Mouse (Mus musculus) C2C12 (cell line): ENCODE results near the gene Susd3.

Experiments
- CEBPB ChIP-seq: IDR thresholded peaks from one replicate; pipeline ENCODE4 v1.6.1; 2011; ENCODE audit warnings: low read depth, mild to moderate bottlenecking, control low read depth, moderate library complexity
- CTCF ChIP-seq: IDR thresholded peaks from one replicate; pipeline ENCODE4 v1.5.1; 2011; ENCODE audit not compliant: control insufficient read depth, insufficient read depth, insufficient read length
- MYOD1 ChIP-seq: IDR thresholded peaks from one replicate; pipeline ENCODE4 v1.6.1; 2011; ENCODE audit warnings: low read depth; ENCODE audit not compliant: control insufficient read depth, insufficient read length
- MYOG ChIP-seq: IDR thresholded peaks from one replicate; pipeline ENCODE4 v1.6.1; 2011; ENCODE audit not compliant: control insufficient read depth, insufficient read length; ENCODE audit errors: extremely low read depth
- USF1 ChIP-seq: IDR thresholded peaks from one replicate; pipeline ENCODE4 v1.6.1; 2011; ENCODE audit warnings: low read depth, mild to moderate bottlenecking, control low read depth, moderate library complexity

DNA sequence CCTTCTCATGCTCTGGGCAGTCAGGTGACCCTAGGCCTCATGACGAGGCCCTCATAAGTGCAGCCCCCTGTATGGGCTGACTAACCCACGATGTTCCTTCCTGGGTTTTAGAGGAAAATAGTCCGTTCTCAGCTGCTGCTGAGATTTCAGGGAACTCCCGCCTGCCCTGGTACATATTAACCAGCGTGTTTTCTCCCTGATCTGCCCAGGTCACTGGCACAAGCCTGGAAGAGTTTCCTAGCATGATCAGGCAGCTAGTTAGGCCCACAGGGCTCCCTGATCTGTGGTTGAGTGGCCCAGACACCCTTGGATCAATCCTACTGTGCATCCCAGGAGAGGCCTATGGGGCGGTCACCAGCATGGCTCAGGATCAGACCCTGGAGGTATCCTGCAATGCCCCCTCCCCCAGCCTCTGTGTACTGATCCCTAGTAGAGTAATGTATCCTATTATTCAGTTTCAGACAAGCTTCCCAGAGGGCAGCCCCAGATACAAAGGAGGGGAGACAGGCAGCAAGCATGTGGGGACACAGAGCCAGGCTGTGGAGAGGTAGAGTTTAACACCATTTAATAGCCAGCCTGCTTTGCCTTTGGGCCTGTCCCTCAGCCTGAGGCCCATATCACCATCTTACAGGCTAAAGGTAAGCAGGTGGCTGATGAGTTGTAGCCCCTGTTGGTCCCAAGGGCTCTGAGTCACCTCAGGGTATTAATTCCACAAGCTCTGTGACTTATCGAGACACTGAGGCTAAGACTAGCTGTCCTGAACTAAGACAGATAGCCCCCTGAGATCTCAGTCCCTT, 57.4 kb downstream of the Susd3 start:
- no peak for TF ChIP-seq CTCF
- no peak for TF ChIP-seq CEBPB
- TF ChIP-seq MYOG, result no peak
- peak; percentile 42 for TF ChIP-seq MYOD1
- no peak for TF ChIP-seq USF1
